Mouse (Mus musculus) midbrain, embryonic 13.5 days (tissue): ENCODE data around the gene Ppp5c. TPM values are rescaled to one million over a fixed set of nuclear protein-coding genes. Genes with fewer than 3 reads are reported as not detected.

Experiments used
- ATAC-seq: fragments of 200-750 bp; cut with Nextera tagmentation; 2 replicates; pipeline ENCODE4 v1.8.0; 2017; ENCODE audit warnings: mild to moderate bottlenecking, moderate TSS enrichment, moderate library complexity
- H3K27ac ChIP-seq: fragments of 300-500 bp; sonication (generic); 2 replicates; pipeline ENCODE4 v1.5.1; 2015; ENCODE audit warnings: inconsistent platforms, mild to moderate bottlenecking, moderate library complexity
- H3K27me3 ChIP-seq: fragments of 300-500 bp; sonication (generic); 2 replicates; pipeline ENCODE4 v1.6.1; 2015; ENCODE audit warnings: mild to moderate bottlenecking, inconsistent platforms
- H3K36me3 ChIP-seq: fragments of 300-500 bp; sonication (generic); 2 replicates; pipeline ENCODE4 v1.6.1; 2015; ENCODE audit warnings: mild to moderate bottlenecking, inconsistent platforms
- H3K4me1 ChIP-seq: fragments of 300-500 bp; sonication (generic); replicated peaks from 2 replicates; pipeline ENCODE4 v1.6.1; 2015; ENCODE audit warnings: inconsistent platforms
- H3K4me2 ChIP-seq: fragments of 300-500 bp; sonication (generic); replicated peaks from 2 replicates; pipeline ENCODE4 v1.6.1; 2015; ENCODE audit warnings: moderate library complexity, mild to moderate bottlenecking, inconsistent platforms
- H3K4me3 ChIP-seq: fragments of 300-500 bp; sonication (generic); replicated peaks from 2 replicates; pipeline ENCODE4 v1.5.1; 2015; ENCODE audit warnings: mild to moderate bottlenecking, inconsistent platforms
- H3K9ac ChIP-seq: fragments of 300-500 bp; sonication (generic); replicated peaks from 2 replicates; pipeline ENCODE4 v1.6.1; 2015; ENCODE audit warnings: mild to moderate bottlenecking, inconsistent platforms
- H3K9me3 ChIP-seq: fragments of 300-500 bp; sonication (generic); 2 replicates; pipeline ENCODE4 v1.6.1; 2016; ENCODE audit warnings: mild to moderate bottlenecking, inconsistent platforms
- WGBS: fragments of 180-500 bp; shearing (Covaris S2); methylation state at CpG from one replicate; pipeline ENCODE4 v1.1.7; 2015; 5-methylcytosine and 5-hydroxymethylcytosine counted together
- polyA plus RNA-seq: library from polyadenylated mRNA; unstranded; fragments of >200 nt; fragmentation: Nextera tagmentation; extraction: Ambion mirVana; gene quantifications from 2 replicates; pipeline ENCODE4 v1.2.1, GENCODE M21; 2015

The Ppp5c gene
- polyA plus RNA-seq, 1 experiment from 2014 or later: 110 TPM

GRCm38 (mm10) chr7:17024141-17024540, 3.6 kb downstream of the Ppp5c start:
- peaks cover 58% of the 10 kb centered on the region for H3K36me3 ChIP-seq
- WGBS: 94% methylated on average over 6 of the region's 6 CpGs
- no peak overlapping the region; the same call in 1 of the 2 replicates for H3K9ac ChIP-seq

GRCm38 (mm10) chr7:17023701-17024100, 4.0 kb downstream of the Ppp5c start:
- Histone ChIP-seq H3K4me1 (peaks cover 33% of the 10 kb centered on the region), H3K4me3 (no peak overlapping the region), H3K27me3 (no peaks in the 10 kb centered on the region), H3K27ac (no peak overlapping the region), H3K9me3 (no peaks in the 10 kb centered on the region), H3K9ac (no peak overlapping the region), H3K36me3 (peaks cover 59% of the 10 kb centered on the region), H3K4me2 (no peak overlapping the region)
- ATAC-seq: no peak
- 92% methylated on average over 4 of the region's 4 CpGs for WGBS

More at GRCm38 (mm10) chr7:17024141-17024540, 3.6 kb downstream of the Ppp5c start:
- no peak for ATAC-seq
- no peak overlapping the region for H3K4me3 ChIP-seq
- H3K27me3 ChIP-seq: no peaks in the 10 kb centered on the region
- H3K4me2 ChIP-seq: no peak overlapping the region
- peaks cover 33% of the 10 kb centered on the region for H3K4me1 ChIP-seq
- no peak overlapping the region for H3K27ac ChIP-seq
- H3K9me3 ChIP-seq: no peaks in the 10 kb centered on the region

- Histone ChIP-seq H3K9me3 (no peaks in the 10 kb centered on the region), H3K4me1 (peaks cover 33% of the 10 kb centered on the region), H3K9ac (no peak overlapping the region), H3K27me3 (no peaks in the 10 kb centered on the region), H3K36me3 (peaks cover 70% of the 10 kb centered on the region), H3K4me3 (no peak overlapping the region), H3K27ac (no peak overlapping the region), H3K4me2 (no peak overlapping the region)
- no peak for ATAC-seq
- 96% methylated on average over 15 of the region's 15 CpGs for WGBS
Observed at GRCm38 (mm10) chr7:17022176-17022575, 5.5 kb downstream of the Ppp5c start.

- no peak overlapping the region for H3K27ac ChIP-seq
- H3K9ac ChIP-seq: no peak overlapping the region
- H3K36me3 ChIP-seq: peaks cover 91% of the 10 kb centered on the region
- no peak for ATAC-seq
- H3K4me1 ChIP-seq: peaks cover 7% of the 10 kb centered on the region
- 89% methylated on average over 7 of the region's 7 CpGs for WGBS
- no peaks in the 10 kb centered on the region for H3K27me3 ChIP-seq
- no peak overlapping the region for H3K4me2 ChIP-seq
- H3K9me3 ChIP-seq: no peaks in the 10 kb centered on the region
- H3K4me3 ChIP-seq: no peak overlapping the region
Observed at GRCm38 (mm10) chr7:17019426-17020166, 8.1 kb downstream of the Ppp5c start.

- Histone ChIP-seq H3K36me3 (peaks cover 92% of the 10 kb centered on the region), H3K4me2 (no peak overlapping the region), H3K4me3 (no peak overlapping the region), H3K27me3 (no peaks in the 10 kb centered on the region), H3K27ac (no peak overlapping the region), H3K9ac (no peak overlapping the region), H3K4me1 (no peaks in the 10 kb centered on the region), H3K9me3 (no peaks in the 10 kb centered on the region)
- WGBS: 94% methylated on average over 2 of the region's 2 CpGs
- ATAC-seq: no peak
Observed at GRCm38 (mm10) chr7:17017921-17018320, 9.8 kb downstream of the Ppp5c start.

GRCm38 (mm10) chr7:17017036-17017435, 10.7 kb downstream of the Ppp5c start:
- no peak overlapping the region for H3K4me3 ChIP-seq
- H3K9me3 ChIP-seq: no peaks in the 10 kb centered on the region
- 95% methylated on average over 1 of the region's 1 CpGs for WGBS
- H3K4me2 ChIP-seq: no peak overlapping the region
- no peak overlapping the region for H3K9ac ChIP-seq
- no peak overlapping the region for H3K27ac ChIP-seq
- peaks cover 92% of the 10 kb centered on the region for H3K36me3 ChIP-seq
- no peaks in the 10 kb centered on the region for H3K27me3 ChIP-seq
- H3K4me1 ChIP-seq: no peaks in the 10 kb centered on the region
- ATAC-seq: no peak

- Histone ChIP-seq H3K27me3 (no peaks in the 10 kb centered on the region), H3K36me3 (peaks cover 91% of the 10 kb centered on the region), H3K9ac (no peak overlapping the region), H3K4me1 (no peaks in the 10 kb centered on the region), H3K4me2 (no peak overlapping the region), H3K9me3 (no peaks in the 10 kb centered on the region), H3K4me3 (no peak overlapping the region), H3K27ac (no peak overlapping the region)
- 85% methylated on average over 6 of the region's 6 CpGs for WGBS
- ATAC-seq: no peak
Observed at GRCm38 (mm10) chr7:17015381-17015780, 12.3 kb downstream of the Ppp5c start.

GRCm38 (mm10) chr7:17011909-17012590, 15.7 kb downstream of the Ppp5c start:
- H3K27me3 ChIP-seq: no peaks in the 10 kb centered on the region
- no peak overlapping the region for H3K27ac ChIP-seq
- no peak overlapping the region for H3K4me3 ChIP-seq
- ATAC-seq: no peak
- 95% methylated on average over 7 of the region's 7 CpGs for WGBS
- H3K36me3 ChIP-seq: peaks cover 99% of the 10 kb centered on the region
- no peak overlapping the region for H3K9ac ChIP-seq
- no peaks in the 10 kb centered on the region for H3K4me1 ChIP-seq
- H3K9me3 ChIP-seq: no peaks in the 10 kb centered on the region
- no peak overlapping the region for H3K4me2 ChIP-seq

- Histone ChIP-seq H3K9ac (no peak overlapping the region), H3K9me3 (no peaks in the 10 kb centered on the region), H3K4me3 (no peak overlapping the region), H3K27ac (no peak overlapping the region), H3K27me3 (no peaks in the 10 kb centered on the region), H3K4me2 (no peak overlapping the region), H3K4me1 (no peaks in the 10 kb centered on the region), H3K36me3 (peaks cover 99% of the 10 kb centered on the region)
- no peak for ATAC-seq
- WGBS: 92% methylated on average over 5 of the region's 5 CpGs
Observed at GRCm38 (mm10) chr7:17010010-17010347, 17.7 kb downstream of the Ppp5c start.

GRCm38 (mm10) chr7:17009326-17010009, 18.3 kb downstream of the Ppp5c start:
- WGBS: 93% methylated on average over 16 of the region's 16 CpGs

GRCm38 (mm10) chr7:17007300-17007699, 20.4 kb downstream of the Ppp5c start:
- Histone ChIP-seq H3K9me3 (no peaks in the 10 kb centered on the region), H3K9ac (no peak overlapping the region), H3K4me1 (no peaks in the 10 kb centered on the region), H3K27me3 (no peaks in the 10 kb centered on the region), H3K4me3 (no peak overlapping the region), H3K4me2 (no peak overlapping the region), H3K27ac (no peak overlapping the region), H3K36me3 (peaks cover 90% of the 10 kb centered on the region)
- no peak for ATAC-seq
- WGBS: 87% methylated on average over 4 of the region's 4 CpGs

More at GRCm38 (mm10) chr7:17009326-17010009, 18.3 kb downstream of the Ppp5c start:
- no peaks in the 10 kb centered on the region for H3K27me3 ChIP-seq
- H3K9me3 ChIP-seq: no peaks in the 10 kb centered on the region
- H3K4me3 ChIP-seq: no peak overlapping the region
- no peak overlapping the region for H3K27ac ChIP-seq
- H3K36me3 ChIP-seq: peaks cover 99% of the 10 kb centered on the region
- no peak for ATAC-seq
- H3K4me1 ChIP-seq: no peaks in the 10 kb centered on the region
- H3K9ac ChIP-seq: no peak overlapping the region
- H3K4me2 ChIP-seq: no peak overlapping the region

- ATAC-seq: no peak
- Histone ChIP-seq H3K9ac (no peak overlapping the region; the same call in 1 of the 2 replicates), H3K36me3 (peaks cover 65% of the 10 kb centered on the region), H3K9me3 (no peaks in the 10 kb centered on the region), H3K27me3 (no peaks in the 10 kb centered on the region), H3K4me3 (no peak overlapping the region), H3K4me1 (no peaks in the 10 kb centered on the region), H3K27ac (no peak overlapping the region), H3K4me2 (no peak overlapping the region)
- WGBS: 88% methylated on average over 7 of the region's 7 CpGs
Observed at GRCm38 (mm10) chr7:17004716-17005115, 23.0 kb downstream of the Ppp5c start.
